ENCODE assay signal across 14 mouse cellular contexts in the genomic region with DNA sequence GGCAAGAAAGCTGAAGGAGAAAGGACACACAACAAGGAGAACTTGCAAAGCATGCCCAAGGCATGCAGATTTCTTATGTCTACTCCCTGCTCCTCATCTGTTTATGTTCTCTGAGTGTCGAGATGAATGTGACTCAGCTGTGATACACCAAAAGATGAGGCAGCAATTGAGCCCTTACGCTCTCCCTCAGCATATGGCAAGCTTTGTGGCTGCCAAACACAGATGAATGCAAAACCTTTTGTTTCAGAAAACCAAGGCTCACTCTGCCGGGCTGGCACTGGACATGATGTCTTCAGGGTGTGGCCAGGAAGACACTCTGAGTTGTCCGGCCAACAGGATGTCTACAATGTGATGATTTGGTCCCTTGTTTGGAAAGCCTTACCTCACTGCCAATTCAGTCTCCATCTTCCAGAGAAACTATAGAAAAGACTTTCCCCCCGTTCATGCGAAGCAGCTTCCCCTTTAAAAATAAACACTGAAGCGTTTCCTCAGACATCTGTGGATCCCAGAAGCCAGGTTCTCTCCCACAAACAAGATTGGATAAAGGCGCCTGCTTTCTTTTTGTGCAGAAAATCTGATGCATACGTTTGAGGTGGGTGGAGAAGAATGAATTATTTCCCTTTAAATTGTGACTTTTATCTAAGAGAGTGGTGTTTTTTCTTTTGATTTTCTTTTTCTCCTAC.
A peak's percentile ranks its signal among the peaks of the same experiment; 100 is the strongest.
DNase-seq lines count a peak whose midpoint lies in the region; ATAC-seq lines count a peak whose summit lies in the region.
"Had no signal": no experiment of that assay in that cellular context is flagged by ENCODE, and none has a peak within 500 bp of the region (broad histone marks: within the 10 kb centered on the region; RNA-seq: fewer than 3 reads in every experiment).

No protein-coding gene starts in this region.

- no peak overlapping the region for H3K4me3 ChIP-seq in midbrain, embryonic 16.5 days (ENCODE audit: low read depth, low read length)
- H3K4me3 ChIP-seq: embryonic facial prominence, embryonic 12.5 days; hindbrain, embryonic 15.5 days; limb, embryonic 15.5 days; midbrain, embryonic 13.5 days had no signal

- intact Hi-C loops in left cerebral cortex, postnatal 36 days (cut with DNase I) = loop anchor here (5.0 kb wide), 1 partner anchor 203 kb away; a partner anchor contains a TSS

- H3K27me3 ChIP-seq in midbrain, embryonic 16.5 days (ENCODE audit: control insufficient read depth, insufficient read depth, low read depth, low read length) = no peaks in the 10 kb centered on the region
- H3K27me3 ChIP-seq: embryonic facial prominence, embryonic 12.5 days; hindbrain, embryonic 15.5 days; limb, embryonic 15.5 days; midbrain, embryonic 13.5 days had no signal

- H3K9ac ChIP-seq in midbrain, embryonic 16.5 days (ENCODE audit: low read depth, low read length) = no peak overlapping the region
- H3K9ac ChIP-seq: embryonic facial prominence, embryonic 12.5 days; hindbrain, embryonic 15.5 days; limb, embryonic 15.5 days; midbrain, embryonic 13.5 days had no signal

- H3K4me2 ChIP-seq in midbrain, embryonic 16.5 days (ENCODE audit: low read length) = no peak overlapping the region
- H3K4me2 ChIP-seq: embryonic facial prominence, embryonic 12.5 days; hindbrain, embryonic 15.5 days; limb, embryonic 15.5 days; midbrain, embryonic 13.5 days had no signal

- no peaks in the 10 kb centered on the region for H3K36me3 ChIP-seq in midbrain, embryonic 16.5 days (ENCODE audit: control insufficient read depth, insufficient read depth, low read length)
- H3K36me3 ChIP-seq: embryonic facial prominence, embryonic 12.5 days; hindbrain, embryonic 15.5 days; limb, embryonic 15.5 days; midbrain, embryonic 13.5 days had no signal

- peak; percentile 59 for DNase-seq in layer of hippocampus, adult 11-12 months (ENCODE audit: low spot score)
- no peak for DNase-seq in layer of hippocampus, postnatal 25 days (ENCODE audit: extremely low spot score in 1 of 2, low spot score in 1 of 2)
- DNase-seq in cerebellum, adult 9-10 months = peak; percentile 73
- peak; percentile 72 to 74 for DNase-seq in left cerebral cortex, postnatal 36 days (ENCODE audit: low spot score in 2 of 2)
- peak; percentile 16 for DNase-seq in right cerebral cortex, postnatal 4 days
- no peak for DNase-seq in B cell, adult 2 months
- DNase-seq: adrenal gland, postnatal 10 days; gastrocnemius, postnatal 36 days had no signal

- ATAC-seq in inflammation-experienced regulatory T-cells, adult 6 months = no peak
- no peak for ATAC-seq in midbrain, embryonic 16.5 days
- ATAC-seq: midbrain, embryonic 13.5 days had no signal

- H3K27ac ChIP-seq in midbrain, embryonic 16.5 days (ENCODE audit: low read length) = no peak overlapping the region
- H3K27ac ChIP-seq: embryonic facial prominence, embryonic 12.5 days; hindbrain, embryonic 15.5 days; limb, embryonic 15.5 days; midbrain, embryonic 13.5 days had no signal

- H3K4me1 ChIP-seq in midbrain, embryonic 16.5 days (ENCODE audit: control insufficient read depth, insufficient read depth, low read length) = no peaks in the 10 kb centered on the region
- H3K4me1 ChIP-seq: midbrain, embryonic 13.5 days had no signal

- H3K9me3 ChIP-seq in midbrain, embryonic 16.5 days (replicated peaks; ENCODE audit: control insufficient read depth, low read length, poor library complexity, severe bottlenecking) = no peaks in the 10 kb centered on the region
- H3K9me3 ChIP-seq: embryonic facial prominence, embryonic 12.5 days; hindbrain, embryonic 15.5 days; limb, embryonic 15.5 days; midbrain, embryonic 13.5 days had no signal

- 74% methylated on average over 9 of the region's 9 CpGs for WGBS in midbrain, embryonic 16.5 days

Comparison
In these comparisons a context has a peak if more than half of its experiments do, and no peak if none do; other contexts are left out.
1. DNase-seq: peak in layer of hippocampus, adult 11-12 months (single experiment), cerebellum, adult 9-10 months (single experiment), left cerebral cortex, postnatal 36 days (2 of 2) and right cerebral cortex, postnatal 4 days (single experiment); none in layer of hippocampus, postnatal 25 days (0 of 2) and B cell, adult 2 months (0 of 2).